Mouse (Mus musculus): Measurements from ENCODE around the gene Slc30a9. TPM values are rescaled to one million over a fixed set of nuclear protein-coding genes. Genes with fewer than 3 reads are reported as not detected.

Slc30a9 gene
- polyA plus RNA-seq, 1 experiment: 26.2 TPM

GRCm38 (mm10) chr5:67377044-67377621, 70.4 kb downstream of the Slc30a9 start:
- no peaks in the 10 kb centered on the region for H3K4me1 ChIP-seq (ENCODE audit: control insufficient read depth, insufficient read depth, low read length)
- H3K4me3 ChIP-seq (replicated peaks; ENCODE audit: extremely low read depth, low read depth, low read length): no peak overlapping the region
- TF ChIP-seq POLR2A (IDR thresholded peaks at IDR 0.05; ENCODE audit: borderline replicate concordance, extremely low read depth, low read depth, low read length): no peak
- TF ChIP-seq CTCF (IDR thresholded peaks at IDR 0.05; ENCODE audit: insufficient read depth, low read length): no peak
- no peak for DNase-seq
- WGBS: 51% methylated on average over 8 of the region's 8 CpGs

- H3K4me1 ChIP-seq (ENCODE audit: control insufficient read depth, insufficient read depth, low read length): no peaks in the 10 kb centered on the region
- TF ChIP-seq POLR2A (IDR thresholded peaks at IDR 0.05; ENCODE audit: borderline replicate concordance, extremely low read depth, low read depth, low read length) (no peak), CTCF (IDR thresholded peaks at IDR 0.05; ENCODE audit: insufficient read depth, low read length) (no peak)
- DNase-seq: no peak
- WGBS: 89% methylated on average over 2 of the region's 2 CpGs
- H3K4me3 ChIP-seq (replicated peaks; ENCODE audit: extremely low read depth, low read depth, low read length): no peak overlapping the region
Measured at GRCm38 (mm10) chr5:67381690-67382089, 74.9 kb downstream of the Slc30a9 start.

GRCm38 (mm10) chr5:67382556-67382955, 75.8 kb downstream of the Slc30a9 start:
- Histone ChIP-seq H3K4me3 (replicated peaks; ENCODE audit: extremely low read depth, low read depth, low read length) (no peak overlapping the region), H3K4me1 (ENCODE audit: control insufficient read depth, insufficient read depth, low read length) (no peaks in the 10 kb centered on the region)
- DNase-seq: no peak
- TF ChIP-seq POLR2A (IDR thresholded peaks at IDR 0.05; ENCODE audit: borderline replicate concordance, extremely low read depth, low read depth, low read length): no peak
- no peak for TF ChIP-seq CTCF (IDR thresholded peaks at IDR 0.05; ENCODE audit: insufficient read depth, low read length)
- 77% methylated on average over 7 of the region's 7 CpGs for WGBS

GRCm38 (mm10) chr5:67393951-67394350, 87.2 kb downstream of the Slc30a9 start:
- no peak for DNase-seq
- 41% methylated on average over 6 of the region's 6 CpGs for WGBS
- Histone ChIP-seq H3K4me1 (ENCODE audit: control insufficient read depth, insufficient read depth, low read length) (no peaks in the 10 kb centered on the region), H3K4me3 (replicated peaks; ENCODE audit: extremely low read depth, low read depth, low read length) (no peak overlapping the region)
- TF ChIP-seq CTCF (IDR thresholded peaks at IDR 0.05; ENCODE audit: insufficient read depth, low read length) (no peak), POLR2A (IDR thresholded peaks at IDR 0.05; ENCODE audit: borderline replicate concordance, extremely low read depth, low read depth, low read length) (no peak)

GRCm38 (mm10) chr5:67395211-67395851, 88.6 kb downstream of the Slc30a9 start:
- no peaks in the 10 kb centered on the region for H3K4me1 ChIP-seq (ENCODE audit: control insufficient read depth, insufficient read depth, low read length)
- WGBS: 51% methylated on average over 11 of the region's 11 CpGs
- no peak for TF ChIP-seq POLR2A (IDR thresholded peaks at IDR 0.05; ENCODE audit: borderline replicate concordance, extremely low read depth, low read depth, low read length)
- TF ChIP-seq CTCF (IDR thresholded peaks at IDR 0.05; ENCODE audit: insufficient read depth, low read length): no peak
- H3K4me3 ChIP-seq (replicated peaks; ENCODE audit: extremely low read depth, low read depth, low read length): no peak overlapping the region
- DNase-seq: no peak

GRCm38 (mm10) chr5:67397186-67397585, 90.4 kb downstream of the Slc30a9 start:
- no peak for DNase-seq
- Histone ChIP-seq H3K4me3 (replicated peaks; ENCODE audit: extremely low read depth, low read depth, low read length) (no peak overlapping the region), H3K4me1 (ENCODE audit: control insufficient read depth, insufficient read depth, low read length) (no peaks in the 10 kb centered on the region)
- WGBS: 93% methylated on average over 14 of the region's 14 CpGs
- TF ChIP-seq CTCF (IDR thresholded peaks at IDR 0.05; ENCODE audit: insufficient read depth, low read length): no peak

GRCm38 (mm10) chr5:67399876-67400607, 93.3 kb downstream of the Slc30a9 start:
- Histone ChIP-seq H3K4me3 (replicated peaks; ENCODE audit: extremely low read depth, low read depth, low read length) (no peak overlapping the region), H3K4me1 (ENCODE audit: control insufficient read depth, insufficient read depth, low read length) (no peaks in the 10 kb centered on the region)
- no peak for DNase-seq
- 85% methylated on average over 28 of the region's 28 CpGs for WGBS
- TF ChIP-seq CTCF (IDR thresholded peaks at IDR 0.05; ENCODE audit: insufficient read depth, low read length): no peak
- TF ChIP-seq POLR2A (IDR thresholded peaks at IDR 0.05; ENCODE audit: borderline replicate concordance, extremely low read depth, low read depth, low read length): no peak

GRCm38 (mm10) chr5:67400608-67401480, 94.1 kb downstream of the Slc30a9 start:
- DNase-seq: no peak
- H3K4me3 ChIP-seq (replicated peaks; ENCODE audit: extremely low read depth, low read depth, low read length): no peak overlapping the region
- WGBS: 81% methylated on average over 12 of the region's 12 CpGs
- H3K4me1 ChIP-seq (ENCODE audit: control insufficient read depth, insufficient read depth, low read length): no peaks in the 10 kb centered on the region
- TF ChIP-seq CTCF (IDR thresholded peaks at IDR 0.05; ENCODE audit: insufficient read depth, low read length) (no peak), POLR2A (IDR thresholded peaks at IDR 0.05; ENCODE audit: borderline replicate concordance, extremely low read depth, low read depth, low read length) (no peak)

- no peaks in the 10 kb centered on the region for H3K4me1 ChIP-seq (ENCODE audit: control insufficient read depth, insufficient read depth, low read length)
- TF ChIP-seq CTCF (IDR thresholded peaks at IDR 0.05; ENCODE audit: insufficient read depth, low read length): no peak
- no peak for TF ChIP-seq POLR2A (IDR thresholded peaks at IDR 0.05; ENCODE audit: borderline replicate concordance, extremely low read depth, low read depth, low read length)
- 69% methylated on average over 9 of the region's 9 CpGs for WGBS
- no peak for DNase-seq
- no peak overlapping the region for H3K4me3 ChIP-seq (replicated peaks; ENCODE audit: extremely low read depth, low read depth, low read length)
Measured at GRCm38 (mm10) chr5:67401612-67402011, 94.9 kb downstream of the Slc30a9 start.

Measured in lung, adult 2 months (tissue).